Mouse (Mus musculus) forebrain, embryonic 10.5 days (tissue): ENCODE results near the gene Clcn7. TPM values are rescaled to one million over a fixed set of nuclear protein-coding genes. Genes with fewer than 3 reads are reported as not detected.

Experiments
- DNase-seq: peaks from one replicate; pipeline ENCODE4 v3.0.0-alpha.2; 2017; ENCODE audit warnings: low spot score; ENCODE audit errors: extremely low spot score
- H3K27ac ChIP-seq: fragments of 300-500 bp; sonication (generic); 2 replicates; pipeline ENCODE4 v1.5.1; 2016; ENCODE audit warnings: mild to moderate bottlenecking
- H3K27me3 ChIP-seq: fragments of 300-500 bp; sonication (generic); 2 replicates; pipeline ENCODE4 v1.6.1; 2016; ENCODE audit warnings: mild to moderate bottlenecking; ENCODE audit not compliant: poor library complexity, severe bottlenecking
- H3K36me3 ChIP-seq: fragments of 300-500 bp; sonication (generic); replicated peaks from 2 replicates; pipeline ENCODE4 v1.6.1; 2016; ENCODE audit warnings: mild to moderate bottlenecking, moderate library complexity
- H3K4me1 ChIP-seq: fragments of 300-500 bp; sonication (generic); 2 replicates; pipeline ENCODE4 v1.6.1; 2016
- H3K4me3 ChIP-seq: fragments of 300-500 bp; sonication (generic); 2 replicates; pipeline ENCODE4 v1.5.1; 2016; ENCODE audit warnings: mild to moderate bottlenecking, moderate library complexity
- H3K9me3 ChIP-seq: fragments of 300-500 bp; sonication (generic); 2 replicates; pipeline ENCODE4 v1.6.1; 2016; ENCODE audit warnings: mild to moderate bottlenecking, moderate library complexity
- WGBS: fragments of 180-500 bp; shearing (Covaris S2); methylation state at CpG from one replicate; pipeline ENCODE4 v1.1.7; 2016; 5-methylcytosine and 5-hydroxymethylcytosine counted together
- polyA plus RNA-seq: library from polyadenylated mRNA; unstranded; fragments of >200 nt; fragmentation: Nextera tagmentation; extraction: Ambion mirVana; gene quantifications from 2 replicates; pipeline ENCODE4 v1.2.1, GENCODE M21; 2016

The Clcn7 gene
- polyA plus RNA-seq, 1 experiment from 2014 or later, result 24.3 TPM

DNA sequence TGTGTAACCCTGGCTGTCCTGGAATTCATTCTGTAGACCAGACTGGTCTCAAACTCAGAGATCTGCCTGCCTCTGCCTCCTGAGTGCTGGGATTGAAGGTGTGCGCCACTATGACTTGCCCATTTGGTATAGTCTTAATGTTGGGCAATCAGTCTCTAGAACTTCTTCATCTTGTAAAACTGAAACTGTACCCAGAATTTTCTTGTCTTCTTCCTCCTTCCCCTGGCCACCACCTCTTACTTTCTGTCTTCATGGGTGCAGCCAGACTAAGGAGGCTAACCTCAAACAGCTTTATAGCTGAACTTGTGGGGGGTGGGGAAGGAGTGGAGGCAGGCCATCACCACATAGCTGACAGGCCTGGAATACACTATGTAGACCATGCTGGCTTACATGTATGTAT lies 5.6 kb downstream of the Clcn7 start:
- H3K9me3 ChIP-seq, result no peaks in the 10 kb centered on the region
- no peaks in the 10 kb centered on the region for H3K27me3 ChIP-seq
- H3K4me3 ChIP-seq, result no peak overlapping the region
- H3K27ac ChIP-seq, result no peak overlapping the region
- peaks cover 14% of the 10 kb centered on the region for H3K4me1 ChIP-seq
- H3K36me3 ChIP-seq, result peaks cover 10% of the 10 kb centered on the region
- 92% methylated on average over 1 of the region's 1 CpGs for WGBS
- DNase-seq, result no peak

DNA sequence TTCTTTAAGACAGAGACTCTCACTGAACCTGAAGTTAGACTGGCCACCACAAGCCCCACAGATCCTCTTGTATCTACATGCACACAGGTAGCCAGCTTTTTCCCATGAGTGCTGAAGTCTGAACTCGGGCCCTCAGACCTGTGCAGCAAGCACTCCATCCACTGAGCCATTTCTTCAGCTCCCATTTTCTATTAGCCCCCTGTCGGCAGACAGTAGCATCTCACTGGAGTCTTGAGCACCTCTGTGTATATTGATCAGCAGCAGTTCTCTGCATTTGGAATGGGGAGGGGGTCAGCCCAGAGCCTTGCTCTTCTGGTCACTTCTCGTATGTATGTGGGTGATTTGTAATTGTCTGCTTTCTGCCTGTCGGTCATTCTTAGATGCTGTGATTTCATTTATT lies 6.8 kb downstream of the Clcn7 start:
- H3K4me1 ChIP-seq, result peaks cover 3% of the 10 kb centered on the region; the same call in 1 of the 2 replicates
- no peak for DNase-seq
- WGBS, result 69% methylated on average over 4 of the region's 4 CpGs

DNA sequence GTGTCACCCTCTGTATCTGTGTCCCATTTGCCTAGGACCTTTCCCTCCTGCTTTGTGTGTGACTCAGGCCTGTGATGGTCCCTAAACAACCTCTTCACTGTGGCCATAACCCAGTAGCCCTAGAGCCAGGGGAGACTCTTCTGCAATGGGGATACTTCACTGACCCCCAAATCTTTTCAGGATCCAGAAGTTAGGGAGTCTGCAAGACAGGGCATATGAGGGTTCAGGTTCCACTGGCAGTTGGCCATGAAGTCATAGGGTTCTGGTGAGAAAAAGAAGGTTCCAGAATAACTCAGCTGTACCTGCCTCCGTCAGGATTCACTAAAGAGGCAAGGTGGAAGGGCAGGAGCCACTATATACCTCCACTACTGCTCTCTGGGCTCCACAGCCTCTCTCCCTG lies 29.0 kb downstream of the Clcn7 start, which contains the start of gene Ccdc154:
Ccdc154 (plus strand) TSS at position 301 of the 400 bp plus-strand sequence.
- DNase-seq, result no peak
- Histone ChIP-seq H3K4me3 (no peak within 1 kb of the TSS), H3K9me3 (no peaks in the 10 kb centered on the region), H3K27me3 (no peaks in the 10 kb centered on the region), H3K36me3 (peaks cover 42% of the 10 kb centered on the region), H3K4me1 (no peaks in the 10 kb centered on the region), H3K27ac (no peak within 1 kb of the TSS)
- WGBS, result 81% methylated on average over 1 of the region's 1 CpGs

More for the DNA sequence above, 6.8 kb downstream of the Clcn7 start:
- Histone ChIP-seq H3K9me3 (no peaks in the 10 kb centered on the region), H3K36me3 (peaks cover 21% of the 10 kb centered on the region), H3K27me3 (no peaks in the 10 kb centered on the region), H3K4me3 (no peak overlapping the region), H3K27ac (no peak overlapping the region)

DNA sequence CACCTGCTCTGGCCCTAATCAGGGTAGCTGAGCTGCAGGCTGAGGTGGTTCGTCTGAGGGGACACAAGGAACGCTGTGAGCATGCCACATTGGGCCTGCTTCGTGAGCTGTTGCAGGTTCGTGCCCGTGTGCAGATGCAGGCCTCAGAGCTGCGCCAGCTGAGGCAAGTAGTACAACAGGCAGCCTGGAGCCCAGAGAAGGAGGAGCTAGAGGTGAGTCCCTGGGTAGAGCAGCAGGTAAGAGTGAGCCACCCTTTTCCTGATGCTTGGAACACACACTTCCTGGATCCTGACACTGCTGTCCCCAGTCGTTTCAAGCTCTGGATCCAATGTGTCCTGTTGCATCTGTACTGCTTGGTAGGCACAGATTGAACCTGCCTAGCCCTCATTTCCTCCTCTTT lies 30.2 kb downstream of the Clcn7 start:
- H3K4me1 ChIP-seq, result no peaks in the 10 kb centered on the region
- 79% methylated on average over 7 of the region's 7 CpGs for WGBS
- DNase-seq, result no peak
- H3K4me3 ChIP-seq, result no peak overlapping the region
- no peaks in the 10 kb centered on the region for H3K27me3 ChIP-seq
- no peak overlapping the region for H3K27ac ChIP-seq
- H3K36me3 ChIP-seq, result peaks cover 32% of the 10 kb centered on the region
- H3K9me3 ChIP-seq, result no peaks in the 10 kb centered on the region

DNA sequence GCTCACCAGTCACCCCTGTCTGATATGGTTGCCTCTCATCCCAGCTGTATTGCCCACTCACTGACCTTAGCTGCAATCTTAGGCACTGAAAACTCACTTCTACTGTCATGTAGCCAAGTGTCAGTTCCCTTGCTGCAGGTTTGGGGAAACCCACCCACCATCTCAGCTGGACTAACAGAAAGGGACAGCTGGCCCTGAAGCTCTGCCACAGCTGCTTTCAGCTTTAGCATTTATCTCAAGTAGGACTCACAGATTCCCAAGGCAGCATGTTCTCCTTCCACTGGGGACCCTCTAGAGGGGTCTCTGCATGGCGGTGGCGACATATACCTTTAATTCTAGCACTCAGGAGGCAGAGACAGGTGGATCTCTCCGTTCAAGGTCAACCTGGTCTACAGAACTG lies 31.6 kb downstream of the Clcn7 start:
- Histone ChIP-seq H3K9me3 (no peaks in the 10 kb centered on the region), H3K4me1 (no peaks in the 10 kb centered on the region), H3K36me3 (peaks cover 21% of the 10 kb centered on the region), H3K27ac (no peak overlapping the region), H3K27me3 (no peaks in the 10 kb centered on the region), H3K4me3 (no peak overlapping the region)
- 88% methylated on average over 3 of the region's 3 CpGs for WGBS
- DNase-seq, result no peak

GRCm38 (mm10) chr17:25165970-25166671 lies 32.9 kb downstream of the Clcn7 start:
- H3K27ac ChIP-seq, result no peak overlapping the region
- no peaks in the 10 kb centered on the region for H3K27me3 ChIP-seq
- no peak overlapping the region for H3K4me3 ChIP-seq
- no peaks in the 10 kb centered on the region for H3K9me3 ChIP-seq
- peaks cover 7% of the 10 kb centered on the region for H3K36me3 ChIP-seq
- no peaks in the 10 kb centered on the region for H3K4me1 ChIP-seq
- no peak for DNase-seq
- 75% methylated on average over 6 of the region's 6 CpGs for WGBS

- no peak overlapping the region for H3K27ac ChIP-seq
- H3K9me3 ChIP-seq, result no peaks in the 10 kb centered on the region
- no peaks in the 10 kb centered on the region for H3K27me3 ChIP-seq
- H3K36me3 ChIP-seq, result no peaks in the 10 kb centered on the region
- 94% methylated on average over 2 of the region's 2 CpGs for WGBS
- H3K4me1 ChIP-seq, result no peaks in the 10 kb centered on the region
- no peak overlapping the region for H3K4me3 ChIP-seq
- DNase-seq, result no peak
Measured at GRCm38 (mm10) chr17:25169706-25170105, 36.5 kb downstream of the Clcn7 start.

GRCm38 (mm10) chr17:25172558-25172957 lies 39.4 kb downstream of the Clcn7 start:
- Histone ChIP-seq H3K9me3 (no peaks in the 10 kb centered on the region), H3K27ac (no peak overlapping the region), H3K4me1 (peaks cover 8% of the 10 kb centered on the region), H3K27me3 (no peaks in the 10 kb centered on the region), H3K4me3 (no peak overlapping the region), H3K36me3 (no peaks in the 10 kb centered on the region)
- no peak for DNase-seq
- WGBS, result 80% methylated on average over 3 of the region's 3 CpGs

- 74% methylated on average over 9 of the region's 9 CpGs for WGBS
Measured at GRCm38 (mm10) chr17:25175411-25175810, 42.2 kb downstream of the Clcn7 start, which contains the start of gene Gm38655. Gm38655 (minus strand) TSS chr17:25175471.

GRCm38 (mm10) chr17:25183232-25183631 lies 50.0 kb downstream of the Clcn7 start:
- no peak for DNase-seq
- no peaks in the 10 kb centered on the region; the same call in 1 of the 2 replicates for H3K27me3 ChIP-seq
- peaks cover 13% of the 10 kb centered on the region; the same call in 1 of the 2 replicates for H3K36me3 ChIP-seq
- peaks cover 43% of the 10 kb centered on the region for H3K4me1 ChIP-seq
- H3K4me3 ChIP-seq, result peak overlapping the region; percentile 79
- no peaks in the 10 kb centered on the region for H3K9me3 ChIP-seq
- no peak overlapping the region; the same call in 1 of the 2 replicates for H3K27ac ChIP-seq

More at GRCm38 (mm10) chr17:25175411-25175810, 42.2 kb downstream of the Clcn7 start, which contains the start of gene Gm38655:
- no peak within 1 kb of the TSS for H3K27ac ChIP-seq
- H3K27me3 ChIP-seq, result 0 out of 2 replicates have a peak, but pooled peaks cover 5% of the 10 kb centered on the region
- no peak for DNase-seq
- H3K9me3 ChIP-seq, result no peaks in the 10 kb centered on the region
- peaks cover 8% of the 10 kb centered on the region for H3K4me1 ChIP-seq
- H3K4me3 ChIP-seq, result no peak within 1 kb of the TSS
- H3K36me3 ChIP-seq, result no peaks in the 10 kb centered on the region

GRCm38 (mm10) chr17:25184129-25184691 lies 51.0 kb downstream of the Clcn7 start, which contains the start of gene BC003965:
BC003965 (plus strand) TSS chr17:25184554.
- Histone ChIP-seq H3K27ac (peak within 1 kb of the TSS; percentile 94), H3K4me1 (peaks cover 49% of the 10 kb centered on the region), H3K27me3 (no peaks in the 10 kb centered on the region; the same call in 1 of the 2 replicates), H3K9me3 (no peaks in the 10 kb centered on the region), H3K4me3 (peak within 1 kb of the TSS; percentile 79), H3K36me3 (peaks cover 13% of the 10 kb centered on the region; the same call in 1 of the 2 replicates)
- DNase-seq, result peak; percentile 98
- under 1% methylated on average over 50 of the region's 50 CpGs for WGBS

DNA sequence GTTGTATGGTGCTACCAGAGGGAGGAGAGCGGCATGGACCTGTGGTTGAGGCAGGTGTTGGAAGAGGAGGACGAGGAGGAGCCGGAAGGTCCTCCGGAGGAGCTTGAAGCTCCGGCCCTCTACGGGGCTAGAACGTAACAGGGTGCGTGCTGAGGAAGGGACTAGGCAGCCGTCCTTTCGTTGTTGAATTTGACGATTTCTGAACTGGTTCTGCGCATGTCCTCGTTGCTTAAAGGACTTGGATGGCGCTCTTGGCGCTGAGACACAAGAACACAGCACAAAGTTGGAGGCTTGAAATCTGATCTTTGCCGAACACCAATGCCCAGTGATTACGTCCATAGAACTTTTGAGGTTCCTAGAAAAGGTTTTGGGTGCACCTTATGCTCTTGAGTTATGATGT lies 51.8 kb downstream of the Clcn7 start:
- 10% methylated on average over 17 of the region's 17 CpGs for WGBS
- H3K27me3 ChIP-seq, result no peaks in the 10 kb centered on the region; the same call in 1 of the 2 replicates
- peak overlapping the region; percentile 94 for H3K27ac ChIP-seq
- DNase-seq, result no peak
- H3K4me3 ChIP-seq, result peak overlapping the region; percentile 79
- no peaks in the 10 kb centered on the region for H3K9me3 ChIP-seq
- peaks cover 13% of the 10 kb centered on the region; the same call in 1 of the 2 replicates for H3K36me3 ChIP-seq
- peaks cover 56% of the 10 kb centered on the region for H3K4me1 ChIP-seq

- peaks cover 57% of the 10 kb centered on the region for H3K4me1 ChIP-seq
- H3K27ac ChIP-seq, result peak overlapping the region; percentile 92
- WGBS, result 6% methylated on average over 11 of the region's 11 CpGs
- peak overlapping the region; percentile 90 for H3K4me3 ChIP-seq
- no peaks in the 10 kb centered on the region for H3K9me3 ChIP-seq
- no peaks in the 10 kb centered on the region for H3K27me3 ChIP-seq
- DNase-seq, result no peak
- H3K36me3 ChIP-seq, result peaks cover 29% of the 10 kb centered on the region
Measured at GRCm38 (mm10) chr17:25187784-25188149, 54.6 kb downstream of the Clcn7 start.
